Mouse (Mus musculus) kidney, adult 18-20 months (tissue): ENCODE measurements around the gene Cma1.
A peak's percentile ranks its signal among the peaks of the same experiment; 100 is the strongest.
"Not testable (repeated sequence)": the region's sequence is repeated elsewhere in the genome, so short reads cannot be mapped to it uniquely, and the experiment has no call there.

ENCODE experiments used
- DNase-seq: peaks from one replicate; pipeline ENCODE4 v3.0.0; 2021

Gene Cma1

DNA sequence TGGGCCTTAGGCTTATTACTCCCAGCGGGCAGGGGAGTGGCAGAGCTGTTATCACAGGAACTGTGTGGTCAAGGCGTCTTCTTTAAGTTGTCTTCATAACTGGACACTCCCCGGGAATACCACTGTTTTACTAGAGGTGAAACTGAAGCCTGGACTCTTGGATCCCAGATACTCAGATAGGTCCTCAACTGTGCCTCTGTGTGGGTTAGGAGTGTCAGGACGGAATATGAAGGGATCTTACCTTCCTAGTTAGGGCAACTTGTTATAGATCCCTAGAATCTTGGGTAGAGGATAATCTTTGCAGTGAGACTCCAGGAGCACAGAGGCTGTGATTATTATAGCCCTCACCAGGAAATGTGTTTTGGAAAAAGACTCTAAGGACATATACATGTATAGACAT lies at the start of gene Cma1:
TSS of gene Cma1 (minus strand) at position 101 of the 400 bp plus-strand sequence.
- DNase-seq = no peak

DNA sequence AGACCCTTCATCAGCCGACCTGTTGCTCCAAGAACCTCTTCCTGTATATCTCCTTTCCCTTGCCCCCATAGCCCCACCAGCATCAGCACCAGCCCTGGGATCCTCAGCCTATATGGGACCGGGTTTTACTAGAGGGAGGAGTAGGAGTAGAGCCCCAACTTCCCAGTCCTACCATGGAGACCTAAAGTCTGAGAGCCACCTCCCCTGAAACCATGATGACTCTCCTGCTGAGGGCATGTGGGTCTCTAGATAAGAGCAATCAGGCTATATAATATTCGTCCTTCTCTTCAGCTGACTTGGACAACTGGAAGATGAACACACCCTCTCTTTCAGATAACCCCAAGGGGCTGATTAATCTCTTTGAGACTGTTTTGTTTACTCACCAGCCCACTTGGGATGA lies 43.0 kb upstream of the Cma1 start:
- not testable (repeated sequence) for DNase-seq

DNA sequence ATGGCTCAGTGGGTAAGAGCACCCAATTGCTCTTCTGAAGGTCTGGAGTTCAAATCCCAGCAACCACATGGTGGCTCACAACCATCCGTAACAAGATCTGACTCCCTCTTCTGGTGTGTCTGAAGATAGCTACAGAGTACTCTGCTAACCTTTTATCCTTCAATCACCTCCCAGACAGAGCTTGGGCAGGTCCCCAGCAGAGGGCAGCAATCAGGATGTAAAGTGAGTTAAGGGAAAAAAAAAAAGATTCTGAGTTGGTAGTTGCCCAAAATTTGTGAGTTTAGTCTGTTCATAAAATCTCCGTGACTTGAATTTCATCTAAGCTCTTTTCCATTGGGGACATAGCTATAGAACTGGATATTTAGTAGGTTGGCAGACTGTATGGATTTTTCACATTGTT lies 19.4 kb upstream of the Cma1 start:
- DNase-seq = not testable (repeated sequence)

- DNase-seq = no peak
Observed at GRCm38 (mm10) chr14:55963263-55963662, 18.8 kb upstream of the Cma1 start.

DNA sequence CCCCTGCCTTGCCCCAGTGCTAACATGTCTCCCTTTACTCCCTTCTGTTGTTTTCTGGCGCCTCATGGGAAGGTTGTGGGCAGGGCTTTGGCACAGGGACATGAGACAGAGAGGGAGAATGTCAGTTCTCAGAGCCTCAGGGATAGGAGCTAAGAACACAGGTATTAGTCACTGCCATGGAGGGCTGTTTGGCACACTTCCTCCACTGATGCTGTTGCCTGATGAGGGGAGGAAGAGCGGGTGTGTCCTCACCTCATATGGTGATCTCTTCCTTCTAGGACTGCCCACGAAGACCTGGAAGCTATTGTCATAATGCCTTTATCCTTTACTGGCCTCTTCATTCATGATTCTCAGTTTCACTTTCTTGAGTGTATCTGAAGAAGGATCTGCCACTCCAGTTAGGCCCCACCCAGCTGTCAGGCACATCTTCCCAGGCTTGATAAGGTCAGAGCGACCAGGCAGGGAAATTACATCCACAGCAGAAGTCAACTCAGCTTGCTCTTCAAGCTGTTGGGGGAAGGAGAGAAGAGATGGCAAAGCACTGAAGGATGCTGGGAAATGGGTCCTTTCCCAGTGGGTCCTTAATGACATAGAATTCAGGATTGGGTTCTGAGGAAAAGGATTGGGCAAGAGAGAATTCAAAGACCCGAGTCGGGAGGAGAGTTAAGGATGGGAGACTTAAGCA lies 6.0 kb upstream of the Cma1 start, which contains the start of gene Cma2:
TSS of gene Cma2 (plus strand) at position 635 of the 685 bp plus-strand sequence.
- DNase-seq = no peak

DNA sequence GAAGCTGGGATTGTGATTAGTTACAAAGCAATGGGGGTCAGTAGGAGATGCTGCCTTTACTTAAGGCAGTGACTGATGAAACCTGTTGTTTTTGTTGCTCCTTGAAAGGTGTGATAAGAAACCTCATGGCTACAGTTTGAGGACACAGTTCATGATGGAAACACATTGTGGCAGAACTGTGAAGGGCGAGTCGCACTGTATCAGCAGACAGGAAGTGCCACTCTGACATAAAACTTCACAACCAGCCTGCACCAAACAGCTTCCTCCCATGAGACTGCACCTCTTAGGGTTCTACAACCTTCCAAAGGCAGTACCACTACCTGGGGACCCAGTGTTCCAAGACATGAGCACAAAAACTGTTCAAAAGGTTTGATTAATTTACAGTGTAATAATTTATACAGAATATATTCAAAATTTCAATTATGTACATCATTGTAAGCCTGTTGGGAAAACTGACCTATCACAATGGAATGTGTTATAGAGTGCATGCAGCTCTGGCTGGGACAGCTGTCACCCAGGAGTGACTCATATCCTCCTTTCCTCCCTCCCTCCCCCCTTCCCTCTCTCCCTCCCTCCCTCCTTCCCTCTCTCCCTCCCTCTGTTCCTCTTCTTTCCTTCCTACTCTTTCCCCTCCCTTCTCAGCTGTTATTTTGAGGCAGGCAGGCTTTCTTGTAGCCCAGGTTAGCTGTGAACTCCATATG lies 1.9 kb upstream of the Cma1 start:
- no peak for DNase-seq

- no peak for DNase-seq
Observed at GRCm38 (mm10) chr14:55943601-55944000, 874 bp downstream of the Cma1 start.

GRCm38 (mm10) chr14:55940070-55940800 lies 4.2 kb downstream of the Cma1 start:
- DNase-seq = no peak

- peak; percentile 6 for DNase-seq
Observed at GRCm38 (mm10) chr14:55933586-55933985, 10.9 kb downstream of the Cma1 start.

DNA sequence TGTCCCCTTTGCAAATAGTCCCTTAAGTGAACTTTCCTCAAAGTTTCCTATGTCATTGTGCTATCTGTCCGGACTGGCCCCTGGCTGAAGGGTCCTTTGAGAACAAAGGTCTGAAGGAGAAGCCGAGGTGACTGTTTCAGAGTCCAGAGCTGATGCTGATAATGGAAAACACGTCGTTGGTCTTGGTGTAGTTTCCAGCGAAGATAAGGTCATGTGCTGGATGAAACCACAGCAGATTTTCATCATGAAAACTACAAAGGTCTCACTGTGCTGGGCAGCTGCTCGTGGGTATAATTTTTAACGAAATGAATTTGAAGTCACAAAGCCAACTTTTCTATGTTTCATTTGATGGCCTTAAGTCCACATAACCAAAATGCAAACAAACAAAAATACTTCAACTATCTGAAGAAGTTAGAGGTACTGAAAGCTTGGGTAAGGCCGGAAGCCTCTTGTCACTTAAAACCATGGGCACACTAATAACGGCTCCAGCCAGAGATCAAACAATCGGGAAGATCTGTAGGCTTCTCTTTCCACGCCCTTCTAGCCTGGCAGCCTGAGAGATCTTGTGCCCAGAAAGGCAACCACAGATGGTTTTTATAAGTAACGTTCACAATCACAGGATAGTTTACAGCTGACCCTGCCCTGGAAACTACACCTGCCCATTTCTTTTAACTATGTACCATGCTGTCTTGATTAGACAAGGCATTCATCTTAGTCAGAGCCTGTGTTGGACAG lies 15.0 kb downstream of the Cma1 start:
- DNase-seq = no peak

DNA sequence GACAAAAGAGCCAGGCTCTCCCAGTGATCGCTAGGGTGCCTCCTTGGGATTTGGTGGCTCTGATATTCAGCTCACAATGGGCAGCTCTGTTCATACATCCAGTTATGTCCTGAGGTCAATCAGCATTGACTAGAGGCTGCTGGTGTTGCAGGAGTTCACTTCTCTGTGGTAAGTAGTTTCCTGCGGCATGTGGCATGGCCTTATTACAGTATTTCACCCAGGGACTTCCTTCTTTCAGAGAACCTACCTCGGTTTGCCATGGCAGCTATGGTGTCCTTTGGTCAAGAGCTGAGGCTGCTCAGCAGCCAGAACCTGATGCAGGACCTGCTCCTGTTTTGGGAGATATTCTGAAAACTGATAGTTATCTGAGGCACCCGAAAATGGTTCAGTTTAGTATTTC lies 17.6 kb downstream of the Cma1 start:
- DNase-seq = no peak

- no peak for DNase-seq
Observed at GRCm38 (mm10) chr14:55922475-55923232, 21.8 kb downstream of the Cma1 start.

DNA sequence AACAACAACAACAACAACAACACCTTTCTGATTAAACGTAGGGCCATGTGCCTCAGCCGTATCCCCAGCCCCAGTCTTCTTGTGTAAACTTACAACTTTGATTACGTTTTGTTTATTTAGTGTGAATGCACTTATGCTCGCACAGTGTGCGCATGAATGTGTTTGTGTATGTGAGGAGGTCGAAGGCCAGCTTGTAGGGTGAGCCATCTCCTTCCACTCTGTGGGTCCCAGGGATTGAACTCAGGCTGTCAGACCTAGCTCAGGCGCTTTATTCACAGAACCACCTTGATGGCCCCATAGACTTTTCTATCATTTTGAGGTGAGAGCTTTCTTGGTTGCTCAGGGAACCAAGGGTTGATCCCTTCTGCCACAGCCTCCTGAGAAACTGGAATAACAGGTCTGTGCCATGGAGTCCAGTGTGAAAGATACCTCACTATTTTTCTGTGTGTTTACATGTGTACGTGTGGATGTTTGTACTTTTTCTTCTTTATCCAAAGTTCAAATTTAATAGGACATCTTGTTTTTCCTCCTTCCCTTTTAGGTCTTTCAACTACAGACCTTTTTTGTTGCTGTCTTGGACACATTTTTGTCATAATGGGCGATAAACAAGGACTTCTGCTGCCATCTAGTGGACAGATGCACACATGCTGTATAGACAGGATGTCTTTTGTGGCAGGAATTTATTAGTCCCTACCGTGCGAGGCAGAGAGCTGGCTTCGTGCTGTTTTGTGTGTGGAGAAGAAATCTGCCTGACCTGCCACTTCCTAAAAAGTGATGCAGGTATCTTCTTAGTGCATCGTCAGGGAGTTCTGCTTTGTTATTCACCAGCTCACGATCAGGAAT lies 26.0 kb downstream of the Cma1 start:
- peak; percentile 66 for DNase-seq

DNA sequence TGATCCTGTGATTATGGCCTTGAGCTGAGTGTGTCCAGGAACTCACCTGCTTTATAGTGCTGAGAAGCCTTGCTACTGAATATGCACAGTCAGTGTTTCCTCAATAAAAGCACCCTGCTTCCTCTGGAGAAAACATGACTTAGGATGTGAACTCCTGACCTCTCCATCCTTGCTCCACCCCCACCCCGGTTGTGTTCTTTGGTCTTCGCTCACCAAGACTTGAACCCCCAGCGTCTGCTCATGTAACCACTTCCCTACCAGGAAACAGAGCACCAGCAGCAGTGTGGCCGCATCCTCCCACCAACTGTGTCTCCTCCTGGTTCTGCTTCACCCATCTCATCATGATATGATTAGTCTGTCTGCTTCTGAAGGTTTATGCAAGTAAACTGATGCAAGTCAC lies 31.1 kb downstream of the Cma1 start:
- DNase-seq = no peak

DNA sequence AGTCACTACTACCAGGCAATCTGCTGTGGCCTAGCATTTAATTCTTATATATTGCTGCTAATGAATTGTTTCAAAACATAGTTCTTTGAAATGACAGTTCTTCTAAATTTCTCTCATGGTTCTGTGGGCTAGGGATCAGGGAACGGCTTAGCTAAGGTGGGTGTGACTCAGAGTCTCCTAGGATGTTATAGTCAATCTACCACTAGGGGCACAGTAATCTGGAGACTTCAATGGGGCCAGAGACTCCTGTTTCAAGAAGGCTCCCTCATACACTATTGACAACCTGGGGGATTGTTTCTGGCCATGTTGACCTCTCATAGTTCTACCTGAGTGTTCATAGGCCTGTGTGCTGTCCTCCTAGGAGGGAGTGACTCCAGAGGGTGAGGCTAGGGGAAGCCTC lies 39.0 kb downstream of the Cma1 start:
- no peak for DNase-seq

- DNase-seq = no peak
Observed at GRCm38 (mm10) chr14:55900414-55900755, 44.1 kb downstream of the Cma1 start.

GRCm38 (mm10) chr14:55899701-55900413 lies 44.6 kb downstream of the Cma1 start, which contains the start of gene Sdr39u1:
Gene Sdr39u1, minus strand, starts transcription at chr14:55900293.
- peak; percentile 83 for DNase-seq

DNA sequence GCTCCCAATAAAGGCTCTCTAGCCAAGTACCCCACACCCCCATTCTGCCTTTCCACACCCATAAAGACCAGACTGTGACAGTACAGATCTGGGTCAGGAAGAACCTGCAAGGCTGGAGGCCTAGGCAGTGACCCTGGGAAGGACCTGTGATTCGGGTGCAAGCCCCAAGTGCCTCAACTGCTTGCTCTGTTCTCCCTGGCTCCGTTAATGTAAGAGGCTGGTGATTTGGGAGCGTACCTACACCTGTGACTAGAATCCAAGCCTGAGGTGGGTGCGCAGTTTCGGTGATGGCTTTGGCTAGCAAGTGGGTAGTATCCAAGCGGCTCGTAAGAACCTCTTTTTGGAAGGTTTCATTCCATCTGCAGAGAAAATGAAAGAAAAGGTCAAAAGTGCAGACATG lies 45.5 kb downstream of the Cma1 start:
- no peak for DNase-seq

DNA sequence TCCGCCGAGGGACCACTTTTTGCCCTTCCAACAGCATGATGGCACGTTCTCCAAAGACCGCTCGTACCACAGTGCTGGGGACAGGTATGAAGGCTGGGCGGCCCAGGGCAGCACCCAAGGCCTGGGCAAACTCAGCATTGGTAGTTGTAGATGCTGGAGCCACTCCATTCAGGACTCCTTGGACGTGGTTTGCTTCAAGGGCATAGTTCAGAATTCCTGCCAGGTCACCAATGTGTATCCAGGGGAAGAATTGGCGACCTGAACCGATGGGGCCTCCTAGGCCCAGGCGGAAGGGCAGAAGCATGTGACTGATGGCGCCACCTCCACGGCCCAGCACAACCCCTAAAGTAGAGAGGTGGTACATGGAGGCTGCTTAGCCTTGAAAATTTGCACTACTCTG lies 46.8 kb downstream of the Cma1 start:
- peak; percentile 31 for DNase-seq
